Mouse (Mus musculus): ENCODE results near the gene Olfr545.

Gene Olfr545

DNA sequence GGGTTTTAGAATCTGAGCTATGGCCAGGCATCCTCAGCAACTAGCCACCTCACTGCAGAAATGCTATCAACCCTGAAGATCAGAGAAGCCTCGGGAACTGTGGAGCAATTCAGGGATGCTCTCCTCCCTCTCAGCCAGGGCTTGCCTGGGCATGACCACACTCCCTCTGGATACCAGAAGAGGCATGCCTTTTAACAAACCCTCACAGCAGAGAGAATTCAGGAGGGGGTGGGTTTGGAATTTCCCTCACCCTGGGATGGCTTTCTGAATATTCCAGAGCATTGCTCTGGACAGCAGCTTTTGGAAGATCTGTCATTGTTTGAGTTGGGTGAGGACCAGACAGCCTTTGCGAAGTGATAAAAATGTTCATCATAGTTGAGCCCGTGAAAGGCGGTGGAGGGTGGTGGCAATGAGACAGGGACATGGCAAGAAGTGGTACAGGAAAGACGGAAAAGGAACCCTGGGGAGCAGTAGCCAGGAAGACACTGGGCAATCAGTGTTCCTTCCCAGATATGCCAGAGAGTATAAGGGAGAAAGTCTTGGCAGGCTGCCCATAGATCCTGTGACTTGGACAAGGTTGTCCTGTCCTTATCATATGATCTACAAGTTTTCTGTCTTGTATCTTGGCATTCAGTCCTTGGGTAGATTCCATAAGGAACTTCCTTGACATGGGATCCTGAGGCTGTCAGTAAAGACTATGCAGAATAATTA lies 19.9 kb downstream of the Olfr545 start:
- peak; percentile 72 for DNase-seq (ENCODE audit: low read depth, low spot score)

- no peak for DNase-seq (ENCODE audit: low read depth, low spot score)
Observed at GRCm38 (mm10) chr7:102478926-102479325, 20.4 kb downstream of the Olfr545 start.

- no peak for DNase-seq (ENCODE audit: low read depth, low spot score)
Observed at GRCm38 (mm10) chr7:102478425-102478824, 20.9 kb downstream of the Olfr545 start.

- DNase-seq (ENCODE audit: low read depth, low spot score) = peak; percentile 46
Observed at GRCm38 (mm10) chr7:102477377-102477776, 22.0 kb downstream of the Olfr545 start.

GRCm38 (mm10) chr7:102476601-102477000 lies 22.8 kb downstream of the Olfr545 start:
- DNase-seq (ENCODE audit: low read depth, low spot score) = no peak

GRCm38 (mm10) chr7:102472675-102473074 lies 26.7 kb downstream of the Olfr545 start:
- DNase-seq (ENCODE audit: low read depth, low spot score) = no peak

DNA sequence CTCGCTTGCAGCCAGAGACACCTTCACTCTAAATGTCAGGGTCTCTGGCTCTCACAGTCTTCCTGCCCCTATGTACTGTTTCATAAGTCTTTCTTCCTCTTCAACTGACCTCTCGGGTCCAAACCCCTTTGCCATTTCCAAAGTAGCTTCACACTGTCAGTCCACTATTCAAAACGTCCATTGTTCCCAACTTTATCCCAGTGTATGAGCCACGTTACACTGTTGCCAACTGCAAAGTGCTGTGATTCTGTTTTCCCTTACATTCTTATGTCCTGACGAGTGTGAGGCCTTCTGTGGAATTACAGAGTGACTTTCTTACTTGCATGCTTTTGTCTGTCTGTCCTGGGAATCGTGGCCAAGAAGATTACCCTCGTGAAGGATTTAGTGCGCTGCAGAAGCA lies 31.8 kb downstream of the Olfr545 start:
- DNase-seq (ENCODE audit: low read depth, low spot score) = no peak

- peak; percentile 24 for DNase-seq (ENCODE audit: low read depth, low spot score)
Observed at GRCm38 (mm10) chr7:102458618-102459380, 40.6 kb downstream of the Olfr545 start.

GRCm38 (mm10) chr7:102446438-102446837 lies 52.9 kb downstream of the Olfr545 start:
- no peak for DNase-seq (ENCODE audit: low read depth, low spot score)

DNA sequence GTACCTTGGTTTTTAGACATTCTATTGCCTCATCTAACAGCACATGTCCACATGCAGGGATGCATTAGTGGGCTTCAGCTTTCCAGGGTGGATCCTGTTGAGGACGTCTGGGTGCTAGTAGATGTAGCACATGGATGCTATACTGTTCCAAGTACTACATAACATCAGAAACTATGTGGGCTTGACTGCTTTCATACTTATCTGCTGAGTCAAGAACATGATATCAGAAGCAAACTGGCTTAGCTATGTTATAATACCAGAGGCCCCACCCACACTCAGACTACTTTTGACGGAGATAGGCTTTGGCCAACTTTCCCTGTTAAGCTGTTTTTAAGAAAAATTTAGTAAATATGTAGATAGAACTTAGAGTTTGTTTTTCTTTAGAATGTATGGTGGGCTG lies 55.1 kb downstream of the Olfr545 start:
- no peak for DNase-seq (ENCODE audit: low read depth, low spot score)

DNA sequence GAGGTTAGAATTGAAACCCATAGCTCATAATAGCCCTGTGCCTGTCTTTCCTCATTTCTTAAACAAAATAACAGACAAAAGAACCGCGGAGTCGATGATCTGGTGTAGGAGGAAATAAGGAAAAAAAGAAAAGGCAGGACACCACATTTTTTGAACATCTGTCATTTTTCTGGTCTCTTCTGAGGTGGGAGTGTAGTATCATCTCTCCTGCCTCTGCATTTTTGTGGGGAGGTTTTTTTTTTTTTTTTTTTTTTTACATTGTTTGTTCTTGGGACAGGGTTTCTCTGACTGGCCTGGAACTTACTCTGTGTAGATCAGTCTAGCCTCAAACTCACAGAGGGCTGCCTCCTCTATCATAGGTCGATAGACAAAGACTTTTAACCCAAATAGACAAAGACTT lies 56.9 kb downstream of the Olfr545 start:
- no peak for DNase-seq (ENCODE audit: low read depth, low spot score)

- peak; percentile 99 for DNase-seq (ENCODE audit: low read depth, low spot score)
Observed at GRCm38 (mm10) chr7:102441657-102442391, 57.5 kb downstream of the Olfr545 start, which contains the start of gene Rrm1. TSS of gene Rrm1 (plus strand) at chr7:102441695.
